Mouse (Mus musculus) C2C12 (cell line): ENCODE data around the gene Galnt10. TPM values are rescaled to one million over a fixed set of nuclear protein-coding genes. Genes with fewer than 3 reads are reported as not detected.

Source experiments
- H3K27me3 ChIP-seq: one replicate; pipeline ENCODE4 v1.6.1; 2011; ENCODE audit not compliant: control insufficient read depth, insufficient read depth, insufficient read length
- H3K36me3 ChIP-seq: one replicate; pipeline ENCODE4 v1.6.1; 2011; ENCODE audit not compliant: control insufficient read depth, insufficient read depth
- H3K4me3 ChIP-seq: one replicate; pipeline ENCODE4 v1.5.1; 2011; ENCODE audit warnings: mild to moderate bottlenecking, control low read depth; ENCODE audit not compliant: poor library complexity, insufficient read depth, severe bottlenecking
- H3K79me2 ChIP-seq: one replicate; pipeline ENCODE4 v1.6.1; 2011; ENCODE audit not compliant: control insufficient read depth, insufficient read depth
- H3K79me3 ChIP-seq: one replicate; pipeline ENCODE4 v1.6.1; 2011; ENCODE audit warnings: low read depth, control low read depth
- H3ac ChIP-seq: one replicate; pipeline ENCODE3; 2011; ENCODE audit warnings: low read depth; ENCODE audit not compliant: control insufficient read depth, insufficient read length
- CEBPB ChIP-seq: IDR thresholded peaks from one replicate; pipeline ENCODE4 v1.6.1; 2011; ENCODE audit warnings: low read depth, mild to moderate bottlenecking, control low read depth, moderate library complexity
- CTCF ChIP-seq: IDR thresholded peaks from one replicate; pipeline ENCODE4 v1.5.1; 2011; ENCODE audit not compliant: control insufficient read depth, insufficient read depth, insufficient read length
- FOSL1 ChIP-seq: IDR thresholded peaks from one replicate; pipeline ENCODE4 v1.8.0; 2011; ENCODE audit warnings: mild to moderate bottlenecking, low read length; ENCODE audit not compliant: poor library complexity, insufficient read depth, severe bottlenecking
- MAX ChIP-seq: IDR thresholded peaks from one replicate; pipeline ENCODE4 v1.6.1; 2011; ENCODE audit warnings: mild to moderate bottlenecking, control low read depth
- MYOD1 ChIP-seq: IDR thresholded peaks from one replicate; pipeline ENCODE4 v1.6.1; 2011; ENCODE audit warnings: low read depth; ENCODE audit not compliant: control insufficient read depth, insufficient read length
- MYOG ChIP-seq: IDR thresholded peaks from one replicate; pipeline ENCODE4 v1.6.1; 2011; ENCODE audit not compliant: control insufficient read depth, insufficient read length; ENCODE audit errors: extremely low read depth
- USF1 ChIP-seq: IDR thresholded peaks from one replicate; pipeline ENCODE4 v1.6.1; 2011; ENCODE audit warnings: low read depth, mild to moderate bottlenecking, control low read depth, moderate library complexity
- polyA plus RNA-seq: library from polyadenylated mRNA; unstranded; fragments of >200 nt; fragmentation: generic; extraction: Trizol; gene quantifications from one replicate; pipeline ENCODE4 v1.2.1, GENCODE M21; 2012; ENCODE audit warnings: missing spikeins

Gene Galnt10
- polyA plus RNA-seq, 1 experiment = 43.0 TPM

GRCm38 (mm10) chr11:57832552-57833201 is 187.4 kb downstream of the Galnt10 start, which contains the start of gene Hand1:
TSS of gene Hand1 (minus strand) at chr11:57832818.
- Histone ChIP-seq H3K79me2 (no peaks in the 10 kb centered on the region), H3K79me3 (no peaks in the 10 kb centered on the region), H3ac (no peak within 1 kb of the TSS), H3K36me3 (no peaks in the 10 kb centered on the region), H3K27me3 (peaks cover 86% of the 10 kb centered on the region), H3K4me3 (no peak within 1 kb of the TSS)
- TF ChIP-seq USF1 = no peak
- no peak for TF ChIP-seq MYOG
- TF ChIP-seq FOSL1 = no peak
- no peak for TF ChIP-seq CEBPB
- no peak for TF ChIP-seq CTCF
- no peak for TF ChIP-seq MYOD1
- TF ChIP-seq MAX = no peak

- Histone ChIP-seq H3K36me3 (no peaks in the 10 kb centered on the region), H3K27me3 (peaks cover 83% of the 10 kb centered on the region), H3K79me2 (no peaks in the 10 kb centered on the region), H3K79me3 (no peaks in the 10 kb centered on the region), H3ac (no peak overlapping the region), H3K4me3 (no peak overlapping the region)
- no peak for TF ChIP-seq CEBPB
- TF ChIP-seq MYOD1 = no peak
- no peak for TF ChIP-seq MAX
- no peak for TF ChIP-seq USF1
- TF ChIP-seq FOSL1 = no peak
- no peak for TF ChIP-seq MYOG
- TF ChIP-seq CTCF = no peak
Observed at GRCm38 (mm10) chr11:57833296-57833977, 188.2 kb downstream of the Galnt10 start.

GRCm38 (mm10) chr11:57834031-57834430 is 188.8 kb downstream of the Galnt10 start:
- Histone ChIP-seq H3ac (no peak overlapping the region), H3K36me3 (no peaks in the 10 kb centered on the region), H3K27me3 (peaks cover 82% of the 10 kb centered on the region), H3K4me3 (no peak overlapping the region), H3K79me3 (no peaks in the 10 kb centered on the region), H3K79me2 (no peaks in the 10 kb centered on the region)
- no peak for TF ChIP-seq USF1
- TF ChIP-seq CTCF = no peak
- no peak for TF ChIP-seq MAX

- Histone ChIP-seq H3K27me3 (peaks cover 80% of the 10 kb centered on the region), H3K79me3 (no peaks in the 10 kb centered on the region), H3K36me3 (no peaks in the 10 kb centered on the region), H3K4me3 (no peak overlapping the region), H3K79me2 (no peaks in the 10 kb centered on the region), H3ac (no peak overlapping the region)
- no peak for TF ChIP-seq CEBPB
- no peak for TF ChIP-seq FOSL1
- TF ChIP-seq MYOG = no peak
- no peak for TF ChIP-seq MAX
- TF ChIP-seq MYOD1 = no peak
- no peak for TF ChIP-seq USF1
- TF ChIP-seq CTCF = no peak
Observed at GRCm38 (mm10) chr11:57835331-57835730, 190.1 kb downstream of the Galnt10 start.

GRCm38 (mm10) chr11:57835931-57836330 is 190.7 kb downstream of the Galnt10 start:
- H3K36me3 ChIP-seq = no peaks in the 10 kb centered on the region
- H3K79me2 ChIP-seq = no peaks in the 10 kb centered on the region
- H3ac ChIP-seq = no peak overlapping the region
- peaks cover 81% of the 10 kb centered on the region for H3K27me3 ChIP-seq
- H3K79me3 ChIP-seq = no peaks in the 10 kb centered on the region
- TF ChIP-seq FOSL1 = no peak
- no peak for TF ChIP-seq CEBPB
- TF ChIP-seq CTCF = no peak
- no peak overlapping the region for H3K4me3 ChIP-seq

GRCm38 (mm10) chr11:57836401-57836800 is 191.2 kb downstream of the Galnt10 start:
- Histone ChIP-seq H3K4me3 (no peak overlapping the region), H3K79me2 (no peaks in the 10 kb centered on the region), H3ac (no peak overlapping the region), H3K27me3 (peaks cover 81% of the 10 kb centered on the region), H3K79me3 (no peaks in the 10 kb centered on the region), H3K36me3 (no peaks in the 10 kb centered on the region)
- TF ChIP-seq MYOD1 = no peak
- no peak for TF ChIP-seq CEBPB
- no peak for TF ChIP-seq CTCF
- no peak for TF ChIP-seq MYOG
- no peak for TF ChIP-seq USF1
- TF ChIP-seq MAX = no peak
- TF ChIP-seq FOSL1 = no peak

Other genes starting within 250 kb of the Galnt10 start
- 21.1 TPM for gene Fam114a2, start 126.8 kb upstream of the Galnt10 start, polyA plus RNA-seq
- gene Mfap3, start 126.8 kb upstream of the Galnt10 start, polyA plus RNA-seq = 5.5 TPM
- 34.9 TPM for gene Sap30l, start 156.2 kb downstream of the Galnt10 start, polyA plus RNA-seq
- not detected for gene Hand1, start 187.4 kb downstream of the Galnt10 start, polyA plus RNA-seq